Mouse (Mus musculus): ENCODE measurements around the gene Otos. TPM values are rescaled to one million over a fixed set of nuclear protein-coding genes. Genes with fewer than 3 reads are reported as not detected.

Otos gene
- total RNA-seq, 2 experiments from 2014 or later, result not detected

DNA sequence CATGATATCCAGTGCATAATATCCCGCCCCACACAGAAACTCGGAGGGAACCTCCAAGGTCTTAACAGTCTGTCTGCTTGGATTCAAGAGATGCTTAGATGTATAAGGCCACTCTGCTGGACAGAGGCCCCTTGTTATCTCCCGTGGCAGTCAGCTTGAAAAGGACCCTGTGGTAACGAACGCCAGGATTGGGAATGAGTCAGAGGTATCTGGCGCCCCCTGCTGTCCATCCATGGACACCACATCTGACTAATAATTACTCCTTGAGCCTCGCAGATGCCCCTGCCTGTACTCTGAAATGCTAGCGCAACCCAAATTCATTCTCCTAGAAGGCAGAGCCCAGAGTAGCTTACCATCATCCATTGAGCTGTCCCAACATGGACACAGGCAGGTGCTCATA, 889 bp downstream of the Otos start:
- intact Hi-C loops (cut with DNase I), result loop anchor here (2.0 to 5.0 kb wide), 3 partner anchors 33 to 250 kb away; no protein-coding TSS in a partner anchor
- peak; percentile 63 to 83 for DNase-seq

DNA sequence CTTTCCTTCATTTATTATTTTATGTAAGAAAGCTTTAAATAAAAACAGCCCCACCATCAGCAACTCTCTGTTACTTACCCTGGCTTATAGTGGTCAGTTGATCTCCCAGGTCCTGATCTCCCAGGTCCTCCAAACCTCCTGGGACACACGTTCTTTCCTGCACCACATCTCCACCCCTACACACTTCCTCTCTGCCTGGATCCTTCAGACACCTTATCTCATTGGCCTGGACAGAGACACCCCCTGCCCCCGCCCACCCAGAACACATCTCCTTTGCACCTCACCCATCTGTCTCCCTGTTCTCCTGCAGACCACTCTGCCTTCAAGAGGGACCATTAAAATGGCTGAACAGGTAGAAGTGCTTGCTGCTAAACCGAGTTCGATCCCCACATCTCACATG, 1.6 kb downstream of the Otos start:
- no peak for DNase-seq
- intact Hi-C loops (cut with DNase I), result loop anchor here (2.0 to 5.0 kb wide), 3 partner anchors 32 to 250 kb away; no protein-coding TSS in a partner anchor

DNA sequence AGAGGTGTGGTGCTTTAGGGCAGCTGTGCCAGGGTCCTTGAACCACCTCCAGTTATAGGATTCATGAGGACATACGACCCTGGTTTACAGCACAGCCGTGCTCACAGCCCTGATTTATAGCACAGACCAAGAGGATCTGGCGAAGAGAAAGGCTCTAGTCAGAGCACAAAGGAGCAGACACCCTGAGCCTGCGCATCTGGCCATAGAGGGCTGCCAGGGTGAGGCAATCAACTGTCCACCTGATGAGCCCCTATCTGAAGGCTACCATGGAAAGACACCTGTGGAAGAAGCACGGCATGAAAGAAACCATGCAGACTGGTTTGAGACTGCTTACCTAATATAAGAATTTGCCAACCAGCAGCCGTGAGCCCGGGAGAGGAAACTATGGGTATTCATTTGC, 2.0 kb downstream of the Otos start:
- intact Hi-C loops (cut with DNase I), result loop anchor here (2.0 to 5.0 kb wide), 3 partner anchors 32 to 251 kb away; no protein-coding TSS in a partner anchor

DNA sequence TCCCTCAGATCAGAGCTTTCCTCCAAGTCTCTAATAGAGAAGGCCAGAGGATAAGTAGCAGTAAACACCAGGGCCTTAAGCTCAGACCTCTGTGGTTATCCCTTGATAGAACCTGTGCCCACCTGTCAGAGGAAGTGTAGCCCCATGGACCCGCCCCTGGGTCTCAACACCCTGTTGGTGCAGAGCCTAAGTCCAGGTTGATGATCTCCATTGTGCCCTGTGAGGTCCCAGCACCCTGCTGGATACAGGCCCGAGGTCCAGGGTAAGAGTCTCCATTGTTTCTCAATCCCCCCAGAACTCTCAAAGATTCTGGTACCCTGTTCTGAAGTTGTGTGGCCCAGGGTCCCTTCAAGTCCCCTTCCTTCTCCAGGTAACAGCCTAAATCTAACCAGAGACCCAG, 2.5 kb downstream of the Otos start:
- intact Hi-C loops (cut with DNase I), result loop anchor here (2.0 to 5.0 kb wide), 3 partner anchors 31 to 251 kb away; no protein-coding TSS in a partner anchor
- no peak for DNase-seq

More for the DNA sequence above, 2.0 kb downstream of the Otos start:
- no peak for DNase-seq

DNA sequence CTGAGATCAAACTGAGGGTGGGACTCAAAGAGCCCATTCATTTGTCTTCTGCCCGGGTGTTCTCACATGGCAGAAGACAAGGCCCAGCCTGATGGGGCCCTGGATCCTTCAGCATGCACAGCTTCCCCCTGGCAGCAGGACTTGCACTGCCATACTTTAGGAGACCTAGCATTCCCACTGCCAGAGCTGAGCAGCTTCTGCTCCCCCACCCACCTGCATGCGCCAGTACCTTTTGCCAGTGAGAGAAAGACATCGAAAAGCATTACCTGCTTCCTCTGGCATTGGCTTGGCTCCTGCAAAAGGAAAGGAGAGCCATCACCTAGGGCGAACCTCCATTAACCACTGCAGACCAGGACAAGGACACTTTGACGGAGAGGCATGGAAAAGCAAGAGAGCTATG, 3.7 kb downstream of the Otos start:
- intact Hi-C loops (cut with DNase I), result loop anchor here (5.0 kb wide), 2 partner anchors 123 to 252 kb away; no protein-coding TSS in a partner anchor
- no peak for DNase-seq

DNA sequence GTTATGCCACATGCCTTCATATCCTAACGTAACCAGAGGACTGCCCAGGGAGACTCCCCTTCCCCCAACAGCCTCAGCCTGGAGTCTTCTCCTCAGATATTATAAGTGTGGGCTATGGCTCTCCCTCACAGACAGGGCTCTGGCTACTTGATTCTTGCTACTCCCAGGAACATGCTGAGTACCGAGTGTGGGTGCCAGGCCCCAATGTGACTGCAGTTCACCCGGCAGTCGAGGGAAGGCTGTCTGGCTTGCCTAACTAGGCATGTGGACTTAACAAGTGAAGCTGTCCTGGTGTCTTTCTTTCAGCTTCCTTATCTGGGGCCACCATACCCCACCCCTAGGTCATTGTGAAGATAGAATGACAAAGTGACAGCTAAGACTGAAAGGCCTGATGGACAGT, 5.0 kb downstream of the Otos start:
- intact Hi-C loops (cut with DNase I), result no loop called here
- no peak for DNase-seq

DNA sequence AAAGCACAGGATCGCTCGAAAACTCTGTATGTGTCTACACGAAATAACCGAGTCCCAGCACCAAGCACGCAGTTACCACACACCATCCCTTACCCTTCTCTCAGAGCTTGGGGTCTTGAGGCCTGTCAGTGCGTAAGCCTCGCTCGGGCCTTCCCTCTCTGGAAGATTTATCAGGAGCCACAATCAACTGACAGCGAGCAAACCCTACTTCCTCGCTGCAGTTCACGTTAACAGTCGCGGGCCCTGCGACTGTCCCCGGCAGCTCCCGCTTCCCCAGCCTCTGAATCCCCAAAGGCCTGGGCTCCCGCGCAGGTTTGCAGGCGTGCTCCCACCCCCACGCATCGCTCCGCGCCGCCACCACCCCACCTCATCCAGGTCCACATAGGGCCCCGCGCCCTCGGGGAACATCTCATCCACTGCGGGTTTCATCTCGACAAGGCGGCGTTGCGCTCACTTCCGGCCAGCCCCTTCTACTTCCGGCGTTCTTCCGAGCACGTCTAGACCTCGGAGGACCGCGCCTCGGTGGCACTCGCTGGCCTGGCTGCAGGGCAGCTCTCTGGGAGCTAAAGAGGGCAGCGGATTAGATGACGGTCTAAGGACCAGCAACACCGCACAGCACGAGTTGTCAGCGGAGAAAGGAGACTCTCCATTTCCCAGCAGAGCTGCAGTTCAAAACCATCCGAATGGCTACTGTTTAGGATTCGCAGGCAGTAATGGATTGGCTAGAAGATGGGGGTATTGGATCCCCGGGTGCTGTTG, 6.9 kb downstream of the Otos start, which contains the start of gene Cops9:
Cops9 (minus strand) TSS at position 472 of the 759 bp plus-strand sequence.
- intact Hi-C loops (cut with DNase I), result no loop called here
- DNase-seq, result peak; percentile 93 to 94

GRCm38 (mm10) chr1:92640393-92640792, 8.2 kb downstream of the Otos start:
- DNase-seq, result no peak
- intact Hi-C loops (cut with DNase I), result no loop called here

DNA sequence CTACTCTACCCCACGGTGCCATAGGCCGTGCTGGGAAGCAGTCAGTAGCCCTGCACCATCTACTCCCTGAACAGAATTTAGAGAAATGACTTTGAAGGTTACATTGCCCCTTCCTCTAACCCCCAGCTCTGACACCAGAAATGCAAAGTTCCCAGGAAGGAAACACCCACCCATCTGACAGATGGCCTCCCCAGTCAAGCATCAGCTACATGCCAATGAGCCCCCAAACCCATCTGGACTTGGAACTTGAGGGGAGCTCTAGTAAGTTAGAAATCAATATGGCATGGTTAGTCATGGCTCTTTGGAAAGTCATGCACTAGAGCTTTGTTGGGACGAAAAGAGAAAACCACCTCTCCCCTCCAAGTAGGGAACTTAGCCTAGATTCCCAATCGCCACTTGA, 9.9 kb downstream of the Otos start:
- intact Hi-C loops (cut with DNase I), result no loop called here
- DNase-seq, result no peak

DNA sequence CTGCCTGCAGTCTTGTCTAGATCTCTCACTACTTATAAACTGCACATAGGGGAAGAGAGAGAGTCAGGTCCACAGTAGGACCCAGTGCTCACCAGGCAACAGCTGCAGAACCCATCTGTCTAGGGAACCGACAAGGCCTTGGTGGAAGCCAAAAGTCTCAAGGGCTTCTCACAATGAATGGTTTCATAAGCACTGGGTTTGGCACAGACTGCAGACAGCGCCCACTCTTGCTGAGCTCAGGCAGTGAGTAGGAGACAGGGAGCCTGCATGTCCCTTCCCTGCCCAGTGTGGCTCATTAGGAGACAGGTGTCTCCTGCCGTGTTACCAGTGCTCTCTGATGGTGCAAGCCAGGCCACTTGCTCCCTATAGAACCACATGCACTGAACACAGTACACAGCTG, 10.5 kb downstream of the Otos start:
- intact Hi-C loops (cut with DNase I), result no loop called here
- no peak for DNase-seq

- no peak for DNase-seq
- intact Hi-C loops (cut with DNase I), result no loop called here
These were observed 11.0 kb downstream of the Otos start for GRCm38 (mm10) chr1:92637501-92638172.

GRCm38 (mm10) chr1:92636676-92637075, 12.0 kb downstream of the Otos start:
- no peak for DNase-seq
- intact Hi-C loops (cut with DNase I), result no loop called here

DNA sequence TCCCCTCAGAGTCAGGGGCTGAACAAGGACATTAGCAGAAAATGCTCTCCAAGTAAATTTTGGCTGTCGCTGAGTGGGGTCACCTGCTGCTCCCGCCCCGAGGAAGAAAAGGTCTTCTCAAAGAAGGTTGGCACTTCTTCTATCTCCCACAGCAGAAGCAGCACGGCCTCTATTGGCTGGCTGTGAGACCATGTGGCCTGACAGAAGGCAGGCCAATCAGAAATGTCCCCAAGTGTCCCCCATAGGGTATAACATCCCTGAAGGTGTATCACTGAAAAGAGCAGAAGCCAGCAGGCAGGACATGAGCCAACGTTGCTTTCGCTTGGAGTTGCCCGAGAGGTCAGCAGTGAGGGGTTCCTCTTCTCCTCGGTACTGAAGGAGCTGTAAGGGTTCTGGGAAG, 12.6 kb downstream of the Otos start:
- DNase-seq, result no peak
- intact Hi-C loops (cut with DNase I), result no loop called here

- DNase-seq, result no peak
- intact Hi-C loops (cut with DNase I), result no loop called here
These were observed 13.6 kb downstream of the Otos start for GRCm38 (mm10) chr1:92634976-92635599.

- no peak for DNase-seq
- intact Hi-C loops (cut with DNase I), result no loop called here
These were observed 14.1 kb downstream of the Otos start for GRCm38 (mm10) chr1:92634569-92634968.

DNA sequence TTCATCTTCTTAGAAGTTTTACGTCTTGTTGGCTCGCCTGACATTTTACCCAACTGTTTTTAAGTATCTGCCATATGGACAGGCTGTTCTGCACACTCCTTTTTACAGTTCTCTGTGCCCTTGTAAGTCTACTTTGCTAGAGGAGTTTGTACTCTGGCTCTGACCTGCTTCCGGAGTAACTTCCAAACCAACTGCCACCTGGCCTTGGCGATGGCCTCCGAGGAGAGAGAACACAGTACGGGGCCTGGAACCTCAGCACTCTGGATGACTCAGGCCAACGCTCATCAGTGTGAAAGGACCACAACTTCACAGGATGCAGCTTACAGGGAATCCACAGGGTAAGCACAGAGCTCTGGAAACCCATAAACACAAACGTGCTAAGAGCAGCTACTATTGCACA, 14.9 kb downstream of the Otos start:
- intact Hi-C loops (cut with DNase I), result no loop called here
- no peak for DNase-seq

GRCm38 (mm10) chr1:92632948-92633347, 15.7 kb downstream of the Otos start:
- intact Hi-C loops (cut with DNase I), result no loop called here
- DNase-seq, result no peak

DNA sequence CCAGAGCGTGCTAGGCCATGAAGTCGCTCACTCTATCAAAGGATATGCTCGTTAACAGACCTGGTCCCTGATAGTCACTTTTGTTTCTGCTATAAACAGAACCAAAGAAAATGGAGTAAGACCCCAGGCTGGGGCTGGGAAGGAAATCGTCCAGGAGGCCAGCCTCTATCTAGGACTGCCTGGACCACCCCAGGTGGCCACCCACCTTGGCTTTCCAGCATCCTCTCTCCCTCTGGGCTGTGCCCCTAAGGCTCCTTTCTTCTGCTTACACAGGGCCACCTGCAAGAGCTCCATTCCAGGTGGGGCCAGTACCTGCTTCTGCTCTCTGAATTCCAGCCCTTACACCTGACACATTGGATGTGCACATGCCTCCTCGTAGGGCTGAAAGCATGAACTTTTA, 16.4 kb downstream of the Otos start:
- DNase-seq, result no peak
- intact Hi-C loops (cut with DNase I), result no loop called here

- no peak for DNase-seq
- intact Hi-C loops (cut with DNase I), result no loop called here
These were observed 20.4 kb downstream of the Otos start for GRCm38 (mm10) chr1:92628227-92628626.

- DNase-seq, result no peak
- intact Hi-C loops (cut with DNase I), result loop anchor here (10.0 kb wide), 1 partner anchor 704 kb away; no protein-coding TSS in a partner anchor
These were observed 30.3 kb downstream of the Otos start for GRCm38 (mm10) chr1:92618360-92618759.

- intact Hi-C loops (cut with DNase I), result loop anchor here (10.0 kb wide), 1 partner anchor 703 kb away; no protein-coding TSS in a partner anchor
- DNase-seq, result no peak
These were observed 31.2 kb downstream of the Otos start, which contains the start of gene Olfr12 for GRCm38 (mm10) chr1:92617488-92617887. Gene Olfr12, plus strand, starts transcription at chr1:92617788.

Data from heart, postnatal 10 days (tissue).